Mouse (Mus musculus): ENCODE data around the gene Slc9a3r2.
"Not testable (repeated sequence)": the region's sequence is repeated elsewhere in the genome, so short reads cannot be mapped to it uniquely, and the experiment has no call there.

Slc9a3r2 gene

DNA sequence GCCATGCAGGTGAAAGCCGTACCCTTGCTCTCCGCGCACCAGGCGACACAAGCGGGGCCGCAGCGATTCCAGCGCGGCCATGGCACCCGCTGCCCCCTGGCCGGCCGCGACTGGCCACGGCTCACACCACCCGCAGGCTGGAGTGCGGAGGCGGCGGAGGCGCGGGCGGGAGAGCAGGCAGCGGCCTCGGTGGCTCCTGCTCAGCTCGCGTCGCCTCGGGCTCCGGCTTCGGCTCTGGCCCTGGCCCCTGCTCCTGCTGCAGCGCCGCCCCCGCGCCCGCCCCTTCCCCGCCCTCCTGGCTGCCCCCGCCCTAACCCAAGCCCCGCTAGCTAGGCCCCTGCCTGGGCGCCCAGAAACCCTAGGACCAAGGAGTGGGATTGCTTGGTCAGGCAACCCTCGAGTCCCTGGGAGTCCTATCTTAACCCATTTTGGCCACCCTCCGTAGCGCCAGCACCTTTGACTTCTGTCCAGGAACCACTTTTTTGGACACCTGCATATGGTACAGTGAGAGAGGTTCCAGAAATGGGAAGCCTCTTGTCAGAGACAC, at the start of gene Slc9a3r2:
TSS of gene Slc9a3r2 (minus strand) at position 258 of the 547 bp plus-strand sequence.
- no peak for DNase-seq (ENCODE audit: low spot score)

DNA sequence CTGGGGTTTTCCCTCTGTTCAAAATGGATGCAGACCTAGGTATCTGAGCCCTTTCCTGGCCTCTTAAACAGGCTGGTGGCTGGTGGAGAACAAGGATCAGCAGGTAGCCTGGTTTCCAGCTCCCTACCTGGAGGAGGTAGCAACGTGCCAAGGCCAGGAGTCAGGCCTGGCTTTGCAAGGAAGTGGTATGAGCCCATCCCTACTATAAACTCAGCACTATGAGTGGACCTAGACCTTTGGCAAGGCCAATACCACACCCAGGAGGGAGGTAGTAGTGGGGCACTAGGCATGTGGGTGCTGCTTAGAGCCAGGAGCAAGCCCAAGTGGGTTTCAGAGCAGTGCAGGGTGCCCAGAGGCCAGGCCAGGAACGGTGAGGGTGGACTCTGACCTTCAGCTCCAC, 49.3 kb upstream of the Slc9a3r2 start:
- DNase-seq (ENCODE audit: low spot score) = no peak

DNA sequence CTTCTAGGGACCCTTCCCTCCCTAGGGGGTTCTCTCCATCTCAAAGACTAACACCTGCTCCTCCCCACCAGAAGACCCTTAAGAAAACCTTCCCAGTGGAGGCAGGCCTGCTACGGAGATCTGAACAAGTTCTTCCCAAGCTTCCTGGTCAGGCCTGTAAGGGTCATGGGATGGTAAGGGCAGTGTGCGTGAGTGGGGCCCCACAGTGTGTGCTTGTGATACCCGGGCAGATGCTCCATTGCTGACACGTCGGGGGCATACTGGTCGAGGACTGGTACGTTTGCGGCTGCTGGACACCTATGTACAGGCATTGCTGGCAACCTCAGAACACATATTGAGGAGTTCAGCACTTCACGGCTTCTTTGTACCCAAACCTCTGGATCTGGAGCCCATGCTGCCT, 48.6 kb upstream of the Slc9a3r2 start:
- DNase-seq (ENCODE audit: low spot score) = no peak

DNA sequence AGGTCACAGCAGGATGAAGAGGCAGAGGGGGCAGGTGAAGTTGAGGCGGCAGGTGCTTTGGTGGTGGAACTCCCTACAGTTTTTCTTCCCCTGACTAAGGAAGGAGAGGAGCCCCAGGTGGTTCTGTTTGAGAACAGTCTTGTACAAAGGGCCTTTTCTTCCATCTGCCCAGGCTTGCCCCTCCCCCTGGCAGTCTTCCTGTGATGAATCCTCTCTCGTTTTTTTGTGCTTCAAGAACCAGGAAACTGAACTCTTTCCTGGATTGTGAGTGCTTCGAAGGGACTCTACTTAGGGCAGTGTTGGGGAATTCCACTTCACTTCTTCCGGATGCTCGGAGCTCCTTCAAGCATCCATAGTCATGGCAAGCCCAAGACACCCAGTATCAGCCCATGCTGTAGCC, 47.9 kb upstream of the Slc9a3r2 start:
- no peak for DNase-seq (ENCODE audit: low spot score)

DNA sequence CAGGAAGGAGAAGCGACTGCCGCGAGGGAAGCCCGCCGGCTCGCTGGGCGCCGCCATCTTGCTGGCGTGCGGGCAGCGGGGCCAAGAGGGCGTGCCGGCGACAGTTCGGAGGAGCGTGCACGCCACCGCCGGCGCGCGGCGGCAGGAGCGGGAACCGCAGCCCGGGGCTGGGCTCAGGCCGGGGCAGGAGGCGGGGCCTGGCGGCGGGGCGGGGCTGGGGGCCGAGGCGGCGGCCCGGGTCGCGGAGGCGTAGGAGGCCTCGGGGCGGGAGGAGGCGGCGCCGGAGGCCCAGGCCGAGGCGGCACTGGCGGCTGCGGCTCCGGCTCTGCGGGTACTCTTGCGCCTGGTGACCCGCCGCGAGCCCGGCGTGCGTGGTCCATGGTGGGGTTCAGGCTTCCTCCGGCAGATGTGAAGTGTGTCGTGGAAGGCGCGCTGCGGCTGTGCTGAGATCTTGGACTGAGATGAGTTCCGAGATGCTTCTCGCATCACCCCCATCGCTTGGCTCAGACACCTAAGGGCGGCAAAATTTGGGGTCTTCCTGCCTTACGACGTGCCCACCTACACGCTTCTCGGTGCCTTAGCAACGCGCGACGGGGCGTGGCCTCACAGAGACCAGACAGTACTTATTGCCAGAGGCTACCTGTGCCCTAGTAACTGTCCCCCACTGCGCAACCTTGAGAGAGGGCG, 46.0 kb upstream of the Slc9a3r2 start, which contains the start of the genes Gfer and Noxo1:
TSS of gene Gfer (minus strand) at position 146 of the 687 bp plus-strand sequence.
TSS of gene Noxo1 (plus strand) at position 224 of the 687 bp plus-strand sequence.
- DNase-seq (ENCODE audit: low spot score) = peak; percentile 67

DNA sequence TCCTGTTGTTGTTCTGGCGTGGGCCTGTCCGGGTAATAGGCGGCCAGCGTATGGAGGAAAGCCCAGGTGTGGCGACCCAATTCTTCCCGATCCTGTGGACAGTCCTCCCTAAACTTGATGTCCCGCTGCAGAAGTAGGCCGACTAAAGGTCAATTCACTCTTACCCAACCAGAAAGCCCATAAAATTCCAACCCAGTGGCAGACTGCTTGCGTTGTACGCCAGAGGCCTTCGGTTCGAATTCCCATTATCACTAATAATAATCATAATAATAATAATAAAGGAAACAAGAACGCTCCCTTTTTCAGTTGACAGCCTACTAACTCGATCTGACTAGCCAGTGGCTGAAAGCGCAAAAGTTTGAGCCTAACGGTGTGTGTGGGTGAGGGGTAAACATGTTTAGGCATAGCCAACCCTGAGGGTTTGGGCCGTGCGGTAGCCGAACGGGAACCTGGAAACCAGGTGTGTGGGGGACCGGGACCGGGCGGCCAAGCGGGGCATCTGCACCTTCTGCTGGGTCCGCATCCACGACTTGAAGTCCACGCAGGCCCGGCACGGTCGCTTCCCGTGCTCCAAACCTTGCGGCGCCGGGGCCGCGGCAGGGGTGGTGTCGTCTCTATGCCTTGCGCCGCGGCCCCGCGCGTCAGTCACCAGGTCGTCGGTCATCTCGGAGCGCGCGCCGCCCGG, 45.3 kb upstream of the Slc9a3r2 start:
- peak; percentile 29 for DNase-seq (ENCODE audit: low spot score)

DNA sequence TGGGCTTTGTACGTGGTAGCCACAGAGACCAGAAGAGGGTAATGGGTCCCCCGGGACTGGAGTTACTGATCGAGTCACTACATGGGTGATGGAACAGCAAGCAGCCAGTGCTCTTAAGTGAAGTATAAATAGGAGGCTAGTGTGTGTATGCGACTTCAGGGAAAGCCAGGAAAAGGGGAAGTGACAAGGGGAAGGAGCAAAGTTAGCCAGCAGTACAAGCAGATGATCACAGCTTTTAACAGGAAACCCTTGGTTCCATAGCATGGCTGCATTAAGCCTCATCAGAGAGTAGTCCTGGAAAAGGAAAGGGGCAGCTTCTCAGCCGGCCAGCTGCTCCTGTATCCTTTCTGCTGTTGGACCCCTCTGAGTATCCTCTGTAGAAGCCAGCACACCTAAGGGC, 42.3 kb upstream of the Slc9a3r2 start:
- DNase-seq (ENCODE audit: low spot score) = no peak

DNA sequence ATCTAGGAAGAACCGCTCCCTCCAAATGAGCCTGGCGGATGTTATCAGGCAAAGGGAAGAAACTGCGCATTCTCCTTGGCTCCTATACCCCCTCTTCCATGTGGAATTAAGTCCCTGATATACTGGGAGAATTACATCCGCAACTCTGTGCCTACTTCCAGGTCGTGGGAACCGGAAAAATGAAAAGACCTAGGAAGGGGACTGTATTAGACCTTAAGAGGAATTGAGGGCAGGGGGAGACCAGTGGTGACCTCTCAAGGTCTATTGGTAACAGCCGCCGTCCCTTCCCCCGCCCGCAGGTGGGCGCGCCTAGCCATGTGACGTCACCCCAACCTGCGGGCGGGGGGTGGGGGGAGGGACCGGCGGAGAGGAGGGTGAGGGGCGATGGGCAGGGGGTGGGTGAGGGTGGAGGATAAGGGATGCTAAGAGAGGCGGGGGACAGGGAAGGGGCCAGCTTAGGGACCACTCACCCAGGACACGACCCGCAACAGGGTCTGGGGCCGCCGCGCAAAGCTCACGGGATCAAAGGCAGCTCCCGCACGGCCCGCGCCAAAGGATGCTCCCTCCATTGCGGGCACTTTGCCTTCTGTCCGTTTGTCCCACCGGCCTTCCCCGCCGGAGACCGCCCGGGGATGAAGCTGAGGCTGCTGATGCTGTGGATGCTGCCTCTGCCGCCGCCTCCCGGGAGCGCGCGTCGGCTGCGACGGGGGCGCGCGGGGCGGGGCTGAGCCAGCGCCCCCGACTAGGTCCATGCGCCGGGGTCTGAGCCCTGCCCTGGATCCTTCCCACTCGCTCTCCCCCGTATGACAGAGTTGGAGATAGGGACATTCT, 39.3 kb upstream of the Slc9a3r2 start, which contains the start of gene Syngr3:
TSS of gene Syngr3 (minus strand) at position 705 of the 831 bp plus-strand sequence.
- DNase-seq (ENCODE audit: low spot score) = no peak

DNA sequence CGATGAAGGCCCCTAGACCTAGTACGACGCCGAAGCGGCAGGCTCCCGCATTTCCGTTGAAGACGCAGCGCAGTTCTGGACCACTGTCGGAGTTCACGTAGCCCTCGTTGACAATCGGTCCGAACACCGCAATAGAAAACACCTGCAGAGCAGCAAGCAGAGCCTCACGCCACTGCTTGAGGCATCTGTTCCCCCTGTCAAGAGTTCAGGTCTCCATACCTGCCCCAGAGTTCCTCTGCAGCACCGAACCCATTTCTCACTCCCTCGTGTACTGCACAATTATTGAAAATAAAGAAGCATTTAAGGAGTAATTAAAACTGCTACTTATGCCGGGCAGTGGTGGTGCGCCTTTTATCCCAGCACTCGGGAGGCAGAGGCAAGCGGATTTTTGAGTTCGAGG, 37.5 kb upstream of the Slc9a3r2 start:
- DNase-seq (ENCODE audit: low spot score) = no peak

DNA sequence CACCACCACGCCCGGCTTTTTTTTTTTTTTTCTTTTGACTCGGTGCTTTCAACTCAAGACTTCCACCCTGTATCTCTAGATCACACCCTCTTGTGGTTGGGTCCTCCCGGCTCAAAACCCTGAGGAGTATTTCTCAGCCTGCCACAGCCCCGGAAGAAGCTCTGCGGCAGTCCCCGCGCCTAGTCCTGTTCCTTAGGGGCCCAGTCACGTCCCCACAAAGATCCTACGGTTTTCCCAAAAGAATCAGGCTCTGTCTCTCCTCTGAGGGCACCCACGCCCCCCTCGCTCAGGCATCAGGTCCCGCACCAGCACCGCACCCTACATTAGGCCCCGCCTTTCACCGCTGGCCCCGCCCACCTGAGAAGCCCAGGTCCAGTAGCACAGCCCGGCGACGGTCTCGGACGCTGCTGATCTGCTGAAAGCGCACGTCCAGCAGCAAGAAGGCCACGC, 37.0 kb upstream of the Slc9a3r2 start:
- DNase-seq (ENCODE audit: low spot score) = no peak

DNA sequence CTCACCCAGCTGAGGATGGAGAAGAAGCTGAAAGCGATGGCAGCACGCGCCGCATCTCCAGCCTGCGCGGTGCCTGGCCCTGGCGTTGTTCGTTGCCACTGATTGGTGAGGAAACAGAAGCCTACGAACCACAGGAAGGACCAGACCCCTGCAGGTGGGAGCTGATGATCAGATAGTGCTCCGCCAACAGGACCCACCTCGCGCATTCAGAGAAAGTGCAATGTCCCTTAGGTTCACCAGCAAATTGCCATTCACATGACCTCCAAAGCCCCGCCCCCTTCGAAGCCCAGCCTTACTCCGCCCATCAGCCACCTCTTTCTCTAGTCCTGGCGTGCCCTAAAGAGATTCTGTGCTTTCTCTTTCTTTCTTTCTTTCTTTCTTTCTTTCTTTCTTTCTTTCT, 36.4 kb upstream of the Slc9a3r2 start:
- DNase-seq (ENCODE audit: low spot score) = no peak

DNA sequence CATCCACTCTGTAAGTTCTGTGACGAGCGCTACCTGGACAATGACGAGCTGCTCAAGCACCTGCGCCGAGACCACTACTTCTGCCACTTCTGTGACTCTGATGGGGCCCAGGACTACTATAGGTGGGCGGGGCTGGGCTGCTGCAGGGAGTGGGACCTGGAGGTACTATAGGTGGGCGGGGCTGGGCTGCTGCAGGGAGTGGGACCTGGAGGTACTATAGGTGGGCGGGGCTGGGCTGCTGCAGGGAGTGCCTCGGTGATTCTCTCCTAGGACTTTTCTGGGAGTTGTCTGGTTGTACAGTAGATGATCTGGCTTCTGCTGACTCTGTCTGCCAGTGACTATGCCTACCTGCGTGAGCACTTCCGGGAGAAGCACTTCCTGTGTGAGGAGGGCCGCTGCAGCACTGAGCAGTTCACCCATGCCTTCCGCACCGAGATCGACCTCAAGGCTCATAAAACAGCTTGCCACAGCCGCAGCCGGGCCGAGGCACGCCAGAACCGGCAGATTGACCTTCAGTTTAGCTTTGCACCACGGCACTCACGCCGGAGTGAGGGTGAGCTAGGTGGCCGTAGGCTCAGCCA, 27.5 kb upstream of the Slc9a3r2 start:
- no peak for DNase-seq (ENCODE audit: low spot score)

DNA sequence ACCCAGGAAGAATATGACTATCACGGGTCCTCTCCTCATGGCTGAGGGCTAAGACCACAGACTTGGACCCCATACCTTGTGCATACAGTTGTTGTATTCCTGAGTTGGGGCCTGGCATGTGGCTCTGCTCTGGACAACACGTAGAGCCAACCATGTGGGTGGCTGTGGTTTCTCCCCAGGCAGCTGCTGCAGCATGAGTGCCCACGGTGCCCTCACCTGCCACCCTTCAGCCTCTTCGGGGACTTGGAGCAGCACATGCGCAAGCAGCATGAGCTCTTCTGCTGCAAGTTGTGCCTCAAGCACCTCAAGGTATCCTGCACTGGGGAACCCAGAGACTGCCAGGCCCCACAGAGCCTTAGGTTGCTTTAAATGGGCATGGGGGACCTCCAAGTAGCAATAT, 26.8 kb upstream of the Slc9a3r2 start:
- no peak for DNase-seq (ENCODE audit: low spot score)

DNA sequence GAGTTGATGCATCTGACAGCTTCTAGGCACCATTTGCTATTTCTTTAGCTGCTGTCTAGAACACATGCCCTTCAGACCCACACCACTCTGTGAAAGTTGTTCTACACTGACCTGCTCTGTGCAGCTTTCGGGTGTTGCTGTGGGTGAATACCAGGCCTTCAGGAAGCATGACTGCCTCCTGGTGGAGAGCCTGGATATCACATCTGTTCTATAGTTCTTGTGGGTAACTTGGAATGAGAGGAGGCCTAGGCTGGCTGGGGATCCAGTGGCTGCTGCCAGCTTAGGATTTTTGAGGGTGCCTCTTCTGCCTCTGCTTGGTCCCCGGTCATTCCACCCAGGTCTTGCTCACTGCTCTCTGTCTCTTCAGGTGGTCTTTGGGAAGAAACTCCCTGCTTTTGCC, 26.1 kb upstream of the Slc9a3r2 start:
- DNase-seq (ENCODE audit: low spot score) = no peak

DNA sequence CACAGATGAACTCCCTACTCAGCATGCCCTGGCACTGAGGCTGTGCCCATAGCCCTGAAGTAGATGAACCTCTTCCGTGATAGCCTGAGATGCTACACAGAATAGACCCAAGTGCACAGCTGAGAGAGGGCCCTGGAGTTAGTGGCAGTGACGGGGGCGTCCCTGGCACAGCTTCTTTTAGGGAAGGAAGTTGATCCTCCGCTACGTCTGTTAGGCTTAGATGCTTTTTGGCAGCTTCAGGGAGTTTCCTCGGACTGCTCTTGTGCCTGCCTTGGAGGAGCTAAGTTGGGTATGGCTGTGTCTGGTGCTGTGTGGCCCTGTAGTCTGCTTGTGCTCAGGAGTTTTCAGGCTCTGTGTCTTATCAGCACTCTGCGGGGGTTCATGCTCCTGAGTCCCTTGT, 24.1 kb upstream of the Slc9a3r2 start:
- no peak for DNase-seq (ENCODE audit: low spot score)

DNA sequence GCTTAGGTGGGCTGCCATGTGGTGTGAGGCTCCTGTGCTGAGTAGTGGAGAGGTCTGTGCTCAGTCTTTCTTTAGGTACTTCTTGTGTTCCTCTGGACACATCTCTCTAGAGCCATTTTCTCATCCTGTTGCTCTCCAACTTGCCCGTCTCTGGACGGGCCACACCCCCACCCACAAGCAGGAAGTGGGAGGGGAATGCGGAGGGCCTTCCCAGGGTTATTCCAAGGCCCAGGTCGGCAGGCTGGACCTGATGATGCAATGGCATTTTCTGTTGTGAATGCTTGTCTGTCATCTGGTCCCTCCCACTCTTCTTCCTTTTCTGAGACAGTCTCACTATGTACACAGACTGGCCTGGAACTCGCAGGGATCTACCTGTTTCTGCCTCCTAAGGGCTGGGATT, 22.0 kb upstream of the Slc9a3r2 start:
- no peak for DNase-seq (ENCODE audit: low spot score)

DNA sequence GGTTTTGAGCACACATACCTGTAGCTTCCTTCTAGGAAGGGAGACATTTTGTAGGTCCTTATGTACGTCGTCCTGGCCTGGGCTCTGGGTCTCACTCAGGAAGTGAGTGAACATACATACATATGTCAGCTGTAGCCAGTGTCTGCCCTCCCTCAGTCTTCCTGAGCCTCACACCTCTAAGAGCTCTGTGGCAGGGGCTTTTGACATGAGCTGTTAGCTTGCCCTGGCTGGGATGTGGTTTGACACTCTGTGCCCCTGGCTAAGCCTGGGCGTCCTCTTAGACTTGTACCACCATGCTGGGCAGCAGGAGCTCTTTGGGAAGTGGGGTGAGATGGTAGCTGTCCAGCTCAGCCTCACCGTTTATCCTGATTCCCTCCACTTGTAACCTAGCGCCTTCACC, 21.2 kb upstream of the Slc9a3r2 start:
- no peak for DNase-seq (ENCODE audit: low spot score)

DNA sequence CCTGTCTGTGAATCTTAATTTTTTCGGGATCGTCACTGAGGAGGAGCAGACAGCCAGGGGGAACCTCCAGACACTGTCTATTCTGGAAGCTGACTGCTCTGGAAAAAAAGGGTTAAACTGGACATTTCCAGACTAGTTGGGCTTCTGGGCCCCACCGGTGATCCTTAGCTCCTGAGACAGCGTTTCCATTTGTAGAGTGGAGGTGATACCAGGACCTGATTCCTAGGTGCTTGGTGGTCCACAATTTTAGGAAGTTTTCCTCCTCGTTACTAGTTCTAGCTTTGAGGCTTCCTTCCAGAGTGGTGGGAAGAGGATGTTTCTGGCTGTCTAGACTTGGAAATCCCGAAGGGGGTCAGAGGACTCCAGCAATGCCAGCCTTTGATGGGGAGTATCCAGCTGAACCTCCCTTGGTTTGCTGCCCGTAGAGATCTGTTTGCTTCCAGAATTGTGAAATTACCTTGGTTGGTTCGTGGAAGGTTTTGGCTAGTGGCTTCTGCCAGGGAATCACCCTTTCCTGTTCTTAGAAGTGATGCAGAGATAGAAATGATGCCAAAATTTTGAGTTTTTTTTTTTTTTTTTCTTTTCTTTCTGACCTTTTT, 20.2 kb upstream of the Slc9a3r2 start:
- no peak for DNase-seq (ENCODE audit: low spot score)

DNA sequence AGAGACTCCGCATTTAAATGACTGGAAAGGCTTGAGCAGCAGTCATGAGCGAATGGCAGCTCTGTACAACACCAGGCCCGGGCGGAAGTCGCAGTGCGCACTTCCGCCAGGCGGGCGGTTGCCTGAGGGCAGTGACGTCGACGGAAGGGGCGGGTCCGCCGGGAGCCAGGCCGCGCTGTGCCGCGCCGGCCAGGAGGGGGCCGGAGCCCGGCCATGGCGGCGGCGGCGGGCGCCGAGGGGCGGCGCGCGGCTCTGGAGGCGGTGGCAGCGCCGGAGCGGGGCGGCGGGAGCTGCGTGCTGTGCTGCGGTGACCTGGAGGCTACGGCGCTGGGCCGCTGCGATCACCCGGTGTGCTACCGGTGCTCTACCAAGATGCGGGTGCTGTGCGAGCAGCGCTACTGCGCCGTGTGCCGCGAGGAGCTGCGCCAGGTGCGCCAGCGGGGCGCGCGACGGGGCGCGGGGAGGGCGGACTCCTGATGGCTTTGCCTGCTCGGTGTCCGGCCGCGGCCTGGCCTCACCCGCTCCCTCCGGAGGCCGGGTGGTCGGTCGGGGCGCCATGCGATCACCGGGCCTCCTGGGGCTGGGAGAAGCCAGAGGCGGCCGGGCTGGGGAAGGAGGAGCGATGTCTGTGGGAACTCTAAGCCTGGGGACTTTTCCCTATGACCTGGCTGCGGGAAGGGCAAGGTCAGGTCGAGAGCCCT, 19.6 kb upstream of the Slc9a3r2 start, which contains the start of gene Zfp598:
TSS of gene Zfp598 (plus strand) at position 143 of the 701 bp plus-strand sequence.
- DNase-seq (ENCODE audit: low spot score) = peak; percentile 83

DNA sequence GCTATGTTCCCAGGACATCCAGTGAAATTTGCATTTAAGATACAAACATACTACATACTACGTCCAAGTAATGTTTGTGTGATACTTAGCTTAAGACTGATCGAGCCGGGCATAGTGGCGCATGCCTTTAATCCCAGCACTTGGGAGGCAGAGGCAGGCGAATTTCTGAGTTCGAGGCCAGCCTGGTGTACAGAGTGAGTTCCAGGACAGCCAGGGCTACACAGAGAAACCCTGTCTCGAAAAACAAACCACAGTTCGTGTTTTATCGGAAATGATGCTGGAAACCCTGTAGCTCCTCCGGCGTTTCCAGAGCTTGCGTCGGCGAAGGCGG, 19.1 kb upstream of the Slc9a3r2 start:
- not testable (repeated sequence) for DNase-seq (ENCODE audit: low spot score)

DNA sequence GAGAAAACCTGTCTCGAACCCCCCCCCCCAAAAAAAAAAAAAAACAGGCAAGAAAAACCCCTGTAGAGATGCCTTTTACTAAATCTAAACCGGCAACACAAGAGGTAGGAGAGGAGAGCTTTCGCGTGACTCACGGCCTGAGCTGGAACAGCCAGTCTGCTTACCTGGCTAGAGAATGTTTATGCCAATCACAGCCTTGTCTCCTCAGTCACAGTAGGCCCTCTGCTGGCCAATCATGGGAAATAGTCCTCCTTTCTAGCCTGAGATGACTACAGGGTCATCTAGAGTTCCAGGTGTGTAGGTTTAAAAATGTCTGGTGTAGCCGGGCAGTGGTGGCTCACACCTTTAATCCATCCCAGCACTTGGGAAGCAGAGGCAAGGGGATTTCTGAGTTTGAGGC, 17.3 kb upstream of the Slc9a3r2 start:
- no peak for DNase-seq (ENCODE audit: low spot score)
